15 mouse cellular contexts compared by ENCODE assay signal in genomic region chr6:54704539-54704845, GRCm38 (mm10). TPM values are rescaled to one million over a fixed set of nuclear protein-coding genes. Genes with fewer than 3 reads are reported as not detected.
A peak's percentile ranks its signal among the peaks of the same experiment; 100 is the strongest.
DNase-seq lines count a peak whose midpoint lies in the region; ATAC-seq and TF ChIP-seq lines count a peak whose summit lies in the region.
"Had no signal": no experiment of that assay in that cellular context is flagged by ENCODE, and none has a peak within 500 bp of the region (broad histone marks: within the 10 kb centered on the region; RNA-seq: fewer than 3 reads in every experiment).

No protein-coding gene starts in this region.

- H3K9ac ChIP-seq in neural tube, embryonic 11.5 days (ENCODE audit: low read length): no peak overlapping the region
- no peak overlapping the region for H3K9ac ChIP-seq in forebrain, embryonic 15.5 days (replicated peaks)
- no peak overlapping the region for H3K9ac ChIP-seq in neural tube, embryonic 14.5 days (replicated peaks; ENCODE audit: low read depth, low read length)
- H3K9ac ChIP-seq: liver, embryonic 14.5 days had no signal

- no peak for DNase-seq in neural tube, embryonic 11.5 days (ENCODE audit: low spot score)
- no peak for DNase-seq in neural tube, embryonic 10.5 days (ENCODE audit: extremely low spot score, low spot score)
- peak; percentile 10 for DNase-seq in mesoderm, embryonic 11.5 days (ENCODE audit: low read depth, low spot score)
- no peak for DNase-seq in cerebellum, adult 2 months
- no peak for DNase-seq in frontal cortex, adult 2 months (ENCODE audit: extremely low spot score in 1 of 2, low spot score in 1 of 2)
- DNase-seq in frontal cortex, postnatal 10 days (ENCODE audit: low spot score in 2 of 2): no peak
- DNase-seq: kidney, postnatal 10 days; lung, postnatal 14 days; right cerebral cortex, postnatal 4 days; thymus, postnatal 25 days had no signal

- ATAC-seq in neural tube, embryonic 11.5 days (ENCODE audit: insufficient read depth, low FRiP score, low TSS enrichment): peak; percentile 26; the same call in 1 of the 2 replicates
- ATAC-seq in forebrain, embryonic 15.5 days (replicated peaks): no peak; the same call in 1 of the 2 replicates
- peak; percentile 18 for ATAC-seq in neural tube, embryonic 14.5 days (ENCODE audit: low read depth)
- ATAC-seq: intestine, embryonic 16.5 days had no signal

- H3K9me3 ChIP-seq in neural tube, embryonic 11.5 days (ENCODE audit: control insufficient read depth, low read length): no peaks in the 10 kb centered on the region
- no peaks in the 10 kb centered on the region for H3K9me3 ChIP-seq in forebrain, embryonic 15.5 days
- H3K9me3 ChIP-seq in neural tube, embryonic 14.5 days (ENCODE audit: control insufficient read depth, low read length): no peaks in the 10 kb centered on the region

- TF ChIP-seq CTCF in cerebellum, adult 2 months (IDR thresholded peaks at IDR 0.05; ENCODE audit: borderline replicate concordance, insufficient read depth, low read depth, low read length): no peak

- TF ChIP-seq POLR2A in cerebellum, adult 2 months (IDR thresholded peaks at IDR 0.05; ENCODE audit: borderline replicate concordance, insufficient read depth, low read length): no peak

- no peaks in the 10 kb centered on the region for H3K36me3 ChIP-seq in neural tube, embryonic 11.5 days (ENCODE audit: control insufficient read depth, insufficient read depth, low read length)
- 0 out of 2 replicates have a peak, but pooled peaks cover 9% of the 10 kb centered on the region for H3K36me3 ChIP-seq in forebrain, embryonic 15.5 days
- no peaks in the 10 kb centered on the region for H3K36me3 ChIP-seq in neural tube, embryonic 14.5 days (ENCODE audit: control insufficient read depth, insufficient read depth, low read length)

- no peaks in the 10 kb centered on the region for H3K27me3 ChIP-seq in neural tube, embryonic 11.5 days (ENCODE audit: control insufficient read depth, insufficient read depth, low read length)
- H3K27me3 ChIP-seq in forebrain, embryonic 15.5 days: no peaks in the 10 kb centered on the region
- H3K27me3 ChIP-seq in neural tube, embryonic 14.5 days (ENCODE audit: control insufficient read depth, insufficient read depth, low read length): no peaks in the 10 kb centered on the region
- H3K27me3 ChIP-seq in cerebellum, adult 2 months (ENCODE audit: control insufficient read depth, insufficient read depth, low read length): no peaks in the 10 kb centered on the region

- H3K4me1 ChIP-seq in neural tube, embryonic 11.5 days (ENCODE audit: control insufficient read depth, insufficient read depth, low read length): no peaks in the 10 kb centered on the region
- H3K4me1 ChIP-seq in forebrain, embryonic 15.5 days: peaks cover 50% of the 10 kb centered on the region
- peaks cover 15% of the 10 kb centered on the region for H3K4me1 ChIP-seq in neural tube, embryonic 14.5 days (ENCODE audit: control insufficient read depth, insufficient read depth, low read length)
- H3K4me1 ChIP-seq in cerebellum, adult 2 months (ENCODE audit: control insufficient read depth, insufficient read depth, low read length): 0 out of 2 replicates have a peak, but pooled peaks cover 4% of the 10 kb centered on the region

- H3K4me3 ChIP-seq in neural tube, embryonic 11.5 days (ENCODE audit: low read depth, low read length): no peak overlapping the region
- H3K4me3 ChIP-seq in forebrain, embryonic 15.5 days: no peak overlapping the region
- no peak overlapping the region for H3K4me3 ChIP-seq in neural tube, embryonic 14.5 days (ENCODE audit: low read depth, low read length)
- no peak overlapping the region for H3K4me3 ChIP-seq in cerebellum, adult 2 months (replicated peaks; ENCODE audit: insufficient read depth, low read depth, low read length)
- H3K4me3 ChIP-seq: heart, adult 2 months had no signal

- no peak overlapping the region for H3K27ac ChIP-seq in neural tube, embryonic 11.5 days (ENCODE audit: low read depth, low read length)
- H3K27ac ChIP-seq in forebrain, embryonic 15.5 days (replicated peaks): peak overlapping the region; percentile 91
- no peak overlapping the region; the same call in 1 of the 2 replicates for H3K27ac ChIP-seq in neural tube, embryonic 14.5 days (ENCODE audit: low read depth, low read length)
- no peak overlapping the region for H3K27ac ChIP-seq in cerebellum, adult 2 months (ENCODE audit: insufficient read depth, low read length)
- H3K27ac ChIP-seq: heart, adult 2 months; liver, embryonic 14.5 days had no signal

- WGBS in neural tube, embryonic 11.5 days: 39% methylated on average over 6 of the region's 6 CpGs
- WGBS in forebrain, embryonic 15.5 days: 27% methylated on average over 6 of the region's 6 CpGs
- 37% methylated on average over 6 of the region's 6 CpGs for WGBS in neural tube, embryonic 14.5 days
- 60% methylated on average over 6 of the region's 6 CpGs for WGBS in cerebellum, adult 2 months

- no peak overlapping the region for H3K4me2 ChIP-seq in neural tube, embryonic 11.5 days (ENCODE audit: low read depth)
- H3K4me2 ChIP-seq in forebrain, embryonic 15.5 days (replicated peaks): no peak overlapping the region
- H3K4me2 ChIP-seq in neural tube, embryonic 14.5 days (ENCODE audit: low read depth, low read length): no peak overlapping the region

RNA-seq across cellular contexts. Expression of gene Mturn, which starts 23.1 kb away (rescaled TPM):
- 30.5 and 35.8 TPM in 2 replicates for polyA plus RNA-seq in neural tube, embryonic 11.5 days (2014; fragmentation: Nextera tagmentation; extraction: Ambion mirVana)
- 121 and 129 TPM in 2 replicates for polyA plus RNA-seq in forebrain, embryonic 15.5 days (2015; fragmentation: Nextera tagmentation; extraction: Ambion mirVana)
- polyA plus RNA-seq in neural tube, embryonic 14.5 days (2014; fragmentation: Nextera tagmentation; extraction: Ambion mirVana): 91.3 and 110 TPM in 2 replicates
- 39.8 and 41.2 TPM in 2 replicates for polyA plus RNA-seq in cerebellum, adult 2 months (2012; rRNA removed)
- 43.9 and 45.4 TPM in 2 replicates for polyA plus RNA-seq in frontal cortex, adult 2 months (2012; rRNA removed)
